Mouse (Mus musculus): ENCODE data around the gene Ptprj.

DNA sequence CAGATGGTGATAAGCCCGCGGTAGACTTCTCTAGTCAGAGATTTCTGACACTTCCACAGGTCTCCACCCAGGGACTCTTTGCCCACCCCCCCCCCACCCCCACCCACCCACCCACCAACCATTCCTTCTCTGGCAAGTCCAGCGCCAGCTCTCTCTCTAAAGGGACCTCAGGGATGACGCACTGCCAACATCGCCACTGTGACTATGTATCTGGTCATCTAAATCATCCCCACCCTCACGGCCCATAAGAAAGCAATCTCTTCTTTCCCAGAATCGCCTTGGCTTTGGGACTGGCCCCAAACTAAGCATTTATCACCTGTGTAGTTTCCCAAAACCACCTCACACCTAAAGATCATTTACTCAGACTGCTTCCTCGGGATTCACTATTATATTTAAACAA lies 5.9 kb downstream of the Ptprj start:
- no peak for TF ChIP-seq CTCF (conservative IDR thresholded peaks at IDR 0.05; ENCODE audit: insufficient read depth, insufficient read length, low read depth, low read length)
- no peak for TF ChIP-seq POLR2A (IDR thresholded peaks at IDR 0.05; ENCODE audit: low read depth, low read length)

Measured in kidney, adult 2 months (tissue).